Mouse (Mus musculus) cerebellum, adult 18-20 months (tissue): ENCODE measurements at regions not wholly inside any gene's neighbourhood (a gene's known extent, or its start where the extent isn't known, plus 50 kb on each side); places are given as distances from the start of the nearest gene placed in this dataset.

Experiments
- DNase-seq, 2 experiments: peaks; one replicate each; pipeline ENCODE4 v3.0.0; 2021

GRCm38 (mm10) chr12:32757441-32758119 lies 61.8 kb upstream of the Nampt start:
- peak; percentile 90 to 94 for DNase-seq

- no peak for DNase-seq
Observed at GRCm38 (mm10) chr12:32758150-32758549, 61.2 kb upstream of the Nampt start.

- no peak for DNase-seq
Observed at GRCm38 (mm10) chr12:32760627-32761026, 58.7 kb upstream of the Nampt start.

GRCm38 (mm10) chr12:32761055-32761454 lies 58.3 kb upstream of the Nampt start:
- no peak for DNase-seq

- DNase-seq = no peak
Observed at GRCm38 (mm10) chr12:32764271-32764670, 55.1 kb upstream of the Nampt start.

GRCm38 (mm10) chr12:32764747-32765146 lies 54.6 kb upstream of the Nampt start:
- no peak for DNase-seq

- peak; percentile 68 to 71 for DNase-seq
Observed at GRCm38 (mm10) chr12:32765861-32766260, 53.5 kb upstream of the Nampt start.

- DNase-seq = no peak
Observed at GRCm38 (mm10) chr12:32766575-32766974, 52.8 kb upstream of the Nampt start.

GRCm38 (mm10) chr12:32767206-32768081 lies 51.9 kb upstream of the Nampt start:
- DNase-seq = no peak

- DNase-seq = peak in 1 of 2 experiments; percentile 14
Observed at GRCm38 (mm10) chr12:32768082-32768743, 51.1 kb upstream of the Nampt start.

GRCm38 (mm10) chr12:32768744-32769535 lies 50.4 kb upstream of the Nampt start:
- DNase-seq = no peak
